In the genomic region with DNA sequence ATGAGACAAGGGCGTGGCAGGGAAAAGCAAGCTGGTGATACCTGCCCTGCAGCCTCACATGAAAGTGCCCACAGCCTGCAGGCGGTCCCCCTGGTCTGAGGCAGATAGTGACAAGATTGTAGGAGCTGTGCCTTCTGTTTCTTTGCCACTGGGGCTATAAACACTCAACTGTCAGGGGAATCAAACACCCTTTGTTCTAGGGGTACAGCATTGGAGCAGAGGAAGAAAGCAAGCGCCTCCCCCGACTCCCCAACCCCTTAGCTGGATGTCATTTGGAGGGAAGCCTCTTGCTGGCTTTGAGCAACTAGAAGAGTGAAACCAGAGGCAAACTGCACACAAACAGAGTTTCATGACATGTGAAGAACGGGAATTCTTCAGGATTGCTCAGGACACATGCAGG, we compare ENCODE assay signal across 14 mouse cellular contexts. TPM values are rescaled to one million over a fixed set of nuclear protein-coding genes. Genes with fewer than 3 reads are reported as not detected.
"Had no signal": no experiment of that assay in that cellular context is flagged by ENCODE, and none has a peak within 500 bp of the region (broad histone marks: within the 10 kb centered on the region; RNA-seq: fewer than 3 reads in every experiment).

No protein-coding gene starts in this region.

- H3K4me1 ChIP-seq: limb, embryonic 10.5 days; liver, embryonic 15.5 days had no signal

- H3K27me3 ChIP-seq: liver, embryonic 15.5 days; megakaryocyte, embryonic 14.5 days; midbrain, embryonic 12.5 days had no signal

- H3K4me2 ChIP-seq: liver, embryonic 11.5 days; liver, embryonic 15.5 days; midbrain, embryonic 12.5 days had no signal

- DNase-seq: kidney, adult 18-20 months; kidney, postnatal 10 days; kidney, postnatal 4 days; lung, adult 2 months; lung, postnatal 10 days; thymus, postnatal 4 days had no signal

- H3K9ac ChIP-seq: liver, embryonic 15.5 days; midbrain, embryonic 12.5 days had no signal

- H3K4me3 ChIP-seq: layer of hippocampus, adult 2 months; limb, embryonic 10.5 days; liver, embryonic 15.5 days; megakaryocyte, embryonic 14.5 days; midbrain, embryonic 12.5 days had no signal

- H3K9me3 ChIP-seq: limb, embryonic 10.5 days; liver, embryonic 15.5 days; megakaryocyte, embryonic 14.5 days; midbrain, embryonic 12.5 days had no signal

- H3K36me3 ChIP-seq: liver, embryonic 15.5 days had no signal

- H3K27ac ChIP-seq: layer of hippocampus, adult 2 months; limb, embryonic 10.5 days; liver, embryonic 15.5 days; macrophage; midbrain, embryonic 12.5 days had no signal

RNA-seq across cellular contexts. Expression of gene Rai14, which starts 8.7 kb away (rescaled TPM):
- total RNA-seq: neutrophil, adult 5-6 weeks had no signal
